Mouse (Mus musculus) intestine, embryonic 15.5 days (tissue): Measurements from ENCODE around the gene Mrpl49. TPM values are rescaled to one million over a fixed set of nuclear protein-coding genes. Genes with fewer than 3 reads are reported as not detected.
A peak's percentile ranks its signal among the peaks of the same experiment; 100 is the strongest.

ENCODE experiments used
- ATAC-seq: fragments of 200-750 bp; cut with Nextera tagmentation; 2 replicates; pipeline ENCODE4 v1.8.0; 2017; ENCODE audit warnings: moderate TSS enrichment, moderate library complexity
- H3K27ac ChIP-seq: fragments of 300-500 bp; sonication (generic); 2 replicates; pipeline ENCODE4 v1.5.1; 2015; ENCODE audit warnings: mild to moderate bottlenecking, inconsistent platforms
- H3K27me3 ChIP-seq: fragments of 300-500 bp; sonication (generic); replicated peaks from 2 replicates; pipeline ENCODE4 v1.6.1; 2015; ENCODE audit warnings: inconsistent platforms
- H3K36me3 ChIP-seq: fragments of 300-500 bp; sonication (generic); 2 replicates; pipeline ENCODE4 v1.6.1; 2015; ENCODE audit warnings: inconsistent platforms
- H3K4me1 ChIP-seq: fragments of 300-500 bp; sonication (generic); replicated peaks from 2 replicates; pipeline ENCODE4 v1.6.1; 2015; ENCODE audit warnings: inconsistent platforms
- H3K4me2 ChIP-seq: fragments of 300-500 bp; sonication (generic); replicated peaks from 2 replicates; pipeline ENCODE4 v1.6.1; 2015; ENCODE audit warnings: mild to moderate bottlenecking, inconsistent platforms
- H3K4me3 ChIP-seq: fragments of 300-500 bp; sonication (generic); replicated peaks from 2 replicates; pipeline ENCODE4 v1.5.1; 2015; ENCODE audit warnings: inconsistent platforms
- H3K9ac ChIP-seq: fragments of 300-500 bp; sonication (generic); 2 replicates; pipeline ENCODE4 v1.6.1; 2015; ENCODE audit warnings: inconsistent platforms
- H3K9me3 ChIP-seq: fragments of 300-500 bp; sonication (generic); 2 replicates; pipeline ENCODE4 v1.6.1; 2016; ENCODE audit warnings: inconsistent platforms
- WGBS: fragments of 180-500 bp; shearing (Covaris S2); methylation state at CpG from one replicate; pipeline ENCODE4 v1.1.7; 2015; 5-methylcytosine and 5-hydroxymethylcytosine counted together
- polyA plus RNA-seq: library from polyadenylated mRNA; unstranded; fragments of >200 nt; fragmentation: Nextera tagmentation; extraction: Ambion mirVana; gene quantifications from 2 replicates; pipeline ENCODE4 v1.2.1, GENCODE M21; 2015

Mrpl49 gene
- polyA plus RNA-seq, 1 experiment from 2014 or later: 72.7 TPM

- no peak for ATAC-seq
- H3K9me3 ChIP-seq: no peaks in the 10 kb centered on the region
- peak overlapping the region; percentile 95 for H3K4me2 ChIP-seq
- peak overlapping the region; percentile 96 for H3K27ac ChIP-seq
- H3K36me3 ChIP-seq: 0 out of 2 replicates have a peak, but pooled peaks cover 3% of the 10 kb centered on the region
- H3K4me3 ChIP-seq: peak overlapping the region; percentile 92
- no peaks in the 10 kb centered on the region for H3K27me3 ChIP-seq
- peaks cover 26% of the 10 kb centered on the region for H3K4me1 ChIP-seq
- peak overlapping the region; percentile 94 for H3K9ac ChIP-seq
- 42% methylated on average over 5 of the region's 5 CpGs for WGBS
Measured at GRCm38 (mm10) chr19:6062418-6062817, 4.8 kb upstream of the Mrpl49 start.

- H3K4me3 ChIP-seq: peak overlapping the region; percentile 92
- no peaks in the 10 kb centered on the region for H3K27me3 ChIP-seq
- H3K9ac ChIP-seq: peak overlapping the region; percentile 94
- peaks cover 21% of the 10 kb centered on the region for H3K4me1 ChIP-seq
- ATAC-seq: peak; percentile 14; the same call in 1 of the 2 replicates
- H3K36me3 ChIP-seq: 0 out of 2 replicates have a peak, but pooled peaks cover 3% of the 10 kb centered on the region
- H3K27ac ChIP-seq: peak overlapping the region; percentile 96
- peak overlapping the region; percentile 95 for H3K4me2 ChIP-seq
- WGBS: 1% methylated on average over 44 of the region's 44 CpGs
- H3K9me3 ChIP-seq: no peaks in the 10 kb centered on the region
Measured at GRCm38 (mm10) chr19:6061641-6062302, 4.2 kb upstream of the Mrpl49 start.

- H3K9ac ChIP-seq: peak within 1 kb of the TSS; percentile 94
- H3K4me3 ChIP-seq: peak within 1 kb of the TSS; percentile 92
- H3K27ac ChIP-seq: peak within 1 kb of the TSS; percentile 96
- 0 out of 2 replicates have a peak, but pooled peaks cover 3% of the 10 kb centered on the region for H3K36me3 ChIP-seq
- H3K9me3 ChIP-seq: no peaks in the 10 kb centered on the region
- no peaks in the 10 kb centered on the region for H3K27me3 ChIP-seq
- peaks cover 20% of the 10 kb centered on the region for H3K4me1 ChIP-seq
- WGBS: under 1% methylated on average over 58 of the region's 58 CpGs
- H3K4me2 ChIP-seq: peak within 1 kb of the TSS; percentile 95
- ATAC-seq: peak; percentile 80
Measured at GRCm38 (mm10) chr19:6061021-6061533, 3.5 kb upstream of the Mrpl49 start, which contains the start of gene Znhit2. Gene Znhit2 (plus strand): TSS chr19:6061192.

- no peaks in the 10 kb centered on the region for H3K27me3 ChIP-seq
- H3K4me1 ChIP-seq: peaks cover 20% of the 10 kb centered on the region
- H3K9me3 ChIP-seq: no peaks in the 10 kb centered on the region
- H3K4me3 ChIP-seq: peak overlapping the region; percentile 67
- ATAC-seq: no peak
- peaks cover 16% of the 10 kb centered on the region; the same call in 1 of the 2 replicates for H3K36me3 ChIP-seq
- H3K4me2 ChIP-seq: peak overlapping the region; percentile 70
- peak overlapping the region; percentile 77; the same call in 1 of the 2 replicates for H3K9ac ChIP-seq
- H3K27ac ChIP-seq: peak overlapping the region; percentile 32; the same call in 1 of the 2 replicates
- WGBS: 67% methylated on average over 5 of the region's 5 CpGs
Measured at GRCm38 (mm10) chr19:6058966-6059365, 1.4 kb upstream of the Mrpl49 start.

- H3K27ac ChIP-seq: peak overlapping the region; percentile 56
- H3K27me3 ChIP-seq: no peaks in the 10 kb centered on the region
- H3K9me3 ChIP-seq: no peaks in the 10 kb centered on the region
- H3K4me2 ChIP-seq: peak overlapping the region; percentile 70
- peak overlapping the region; percentile 77 for H3K9ac ChIP-seq
- H3K4me3 ChIP-seq: peak overlapping the region; percentile 67
- ATAC-seq: no peak
- H3K4me1 ChIP-seq: peaks cover 20% of the 10 kb centered on the region
- 32% methylated on average over 5 of the region's 5 CpGs for WGBS
- H3K36me3 ChIP-seq: peaks cover 20% of the 10 kb centered on the region; the same call in 1 of the 2 replicates
Measured at GRCm38 (mm10) chr19:6058513-6058912, 928 bp upstream of the Mrpl49 start.

GRCm38 (mm10) chr19:6056696-6057095 is 889 bp downstream of the Mrpl49 start:
- Histone ChIP-seq H3K27ac (no peak overlapping the region), H3K4me1 (peaks cover 11% of the 10 kb centered on the region; the same call in 1 of the 2 replicates), H3K36me3 (peaks cover 36% of the 10 kb centered on the region), H3K4me3 (peak overlapping the region; percentile 67), H3K9me3 (no peaks in the 10 kb centered on the region), H3K27me3 (no peaks in the 10 kb centered on the region), H3K9ac (peak overlapping the region; percentile 77), H3K4me2 (peak overlapping the region; percentile 70)
- 45% methylated on average over 4 of the region's 4 CpGs for WGBS
- no peak for ATAC-seq

- 73% methylated on average over 5 of the region's 5 CpGs for WGBS
- Histone ChIP-seq H3K9me3 (no peaks in the 10 kb centered on the region), H3K27me3 (no peaks in the 10 kb centered on the region), H3K36me3 (peaks cover 60% of the 10 kb centered on the region), H3K4me3 (no peak overlapping the region), H3K27ac (no peak overlapping the region), H3K4me1 (peaks cover 11% of the 10 kb centered on the region; the same call in 1 of the 2 replicates), H3K4me2 (no peak overlapping the region), H3K9ac (no peak overlapping the region)
- no peak for ATAC-seq
Measured at GRCm38 (mm10) chr19:6054296-6054695, 3.3 kb downstream of the Mrpl49 start.

GRCm38 (mm10) chr19:6052516-6052915 is 5.1 kb downstream of the Mrpl49 start:
- 88% methylated on average over 7 of the region's 7 CpGs for WGBS
- no peak overlapping the region for H3K4me2 ChIP-seq
- H3K9ac ChIP-seq: no peak overlapping the region
- H3K9me3 ChIP-seq: no peaks in the 10 kb centered on the region
- no peak overlapping the region for H3K4me3 ChIP-seq
- H3K27me3 ChIP-seq: no peaks in the 10 kb centered on the region
- no peak overlapping the region for H3K27ac ChIP-seq
- ATAC-seq: no peak
- H3K36me3 ChIP-seq: peaks cover 68% of the 10 kb centered on the region
- H3K4me1 ChIP-seq: peaks cover 23% of the 10 kb centered on the region

GRCm38 (mm10) chr19:6048681-6049410 is 8.7 kb downstream of the Mrpl49 start:
- H3K27me3 ChIP-seq: no peaks in the 10 kb centered on the region
- peaks cover 20% of the 10 kb centered on the region for H3K4me1 ChIP-seq
- no peak overlapping the region for H3K9ac ChIP-seq
- no peaks in the 10 kb centered on the region for H3K9me3 ChIP-seq
- peak overlapping the region; percentile 89; the same call in 1 of the 2 replicates for H3K4me2 ChIP-seq
- no peak overlapping the region for H3K27ac ChIP-seq
- H3K4me3 ChIP-seq: no peak overlapping the region
- peaks cover 54% of the 10 kb centered on the region for H3K36me3 ChIP-seq
- 90% methylated on average over 11 of the region's 11 CpGs for WGBS
- no peak for ATAC-seq

GRCm38 (mm10) chr19:6047899-6048166 is 9.8 kb downstream of the Mrpl49 start:
- no peak for ATAC-seq

GRCm38 (mm10) chr19:6047154-6047898 is 10.3 kb downstream of the Mrpl49 start:
- H3K9me3 ChIP-seq: no peaks in the 10 kb centered on the region
- peak overlapping the region; percentile 79 for H3K9ac ChIP-seq
- peak overlapping the region; percentile 89 for H3K4me2 ChIP-seq
- H3K27me3 ChIP-seq: no peaks in the 10 kb centered on the region
- peaks cover 17% of the 10 kb centered on the region for H3K4me1 ChIP-seq
- WGBS: 1% methylated on average over 44 of the region's 44 CpGs
- H3K36me3 ChIP-seq: peaks cover 40% of the 10 kb centered on the region
- ATAC-seq: peak; percentile 37
- H3K4me3 ChIP-seq: peak overlapping the region; percentile 83
- H3K27ac ChIP-seq: peak overlapping the region; percentile 98

More at GRCm38 (mm10) chr19:6047899-6048166, 9.8 kb downstream of the Mrpl49 start:
- Histone ChIP-seq H3K9ac (peak overlapping the region; percentile 79), H3K4me2 (peak overlapping the region; percentile 89), H3K4me1 (peaks cover 17% of the 10 kb centered on the region), H3K27ac (no peak overlapping the region), H3K4me3 (peak overlapping the region; percentile 83), H3K9me3 (no peaks in the 10 kb centered on the region), H3K36me3 (peaks cover 44% of the 10 kb centered on the region), H3K27me3 (no peaks in the 10 kb centered on the region)
- WGBS: 84% methylated on average over 8 of the region's 8 CpGs
